Mouse (Mus musculus): Measurements from ENCODE around the gene Vasn. TPM values are rescaled to one million over a fixed set of nuclear protein-coding genes. Genes with fewer than 3 reads are reported as not detected.

Vasn gene
- polyA plus RNA-seq, 1 experiment = 72.1 TPM

GRCm38 (mm10) chr16:4640267-4641005 lies 695 bp downstream of the Vasn start:
- peak overlapping the region; percentile 81 for H3K4me3 ChIP-seq (ENCODE audit: insufficient read depth, low read length)
- peaks cover 16% of the 10 kb centered on the region for H3K4me1 ChIP-seq (ENCODE audit: control insufficient read depth, insufficient read depth, low read length)
- TF ChIP-seq CTCF (IDR thresholded peaks at IDR 0.05; ENCODE audit: borderline replicate concordance, insufficient read depth, low read length) (no peak), POLR2A (IDR thresholded peaks at IDR 0.05; ENCODE audit: low read depth, low read length) (peak; percentile 68)
- peak overlapping the region; percentile 94 for H3K27ac ChIP-seq (ENCODE audit: insufficient read depth, low read length)

- peaks cover 21% of the 10 kb centered on the region for H3K4me1 ChIP-seq (ENCODE audit: control insufficient read depth, insufficient read depth, low read length)
- peak overlapping the region; percentile 94 for H3K27ac ChIP-seq (ENCODE audit: insufficient read depth, low read length)
- TF ChIP-seq POLR2A (IDR thresholded peaks at IDR 0.05; ENCODE audit: low read depth, low read length) (peak; percentile 56; the same call in 1 of the 2 replicates), CTCF (IDR thresholded peaks at IDR 0.05; ENCODE audit: borderline replicate concordance, insufficient read depth, low read length) (no peak)
- H3K4me3 ChIP-seq (ENCODE audit: insufficient read depth, low read length) = peak overlapping the region; percentile 81
Observed at GRCm38 (mm10) chr16:4641119-4641838, 1.5 kb downstream of the Vasn start.

- Histone ChIP-seq H3K4me3 (ENCODE audit: insufficient read depth, low read length) (peak overlapping the region; percentile 81; the same call in 1 of the 2 replicates), H3K4me1 (ENCODE audit: control insufficient read depth, insufficient read depth, low read length) (peaks cover 27% of the 10 kb centered on the region), H3K27ac (ENCODE audit: insufficient read depth, low read length) (peak overlapping the region; percentile 98)
- TF ChIP-seq POLR2A (IDR thresholded peaks at IDR 0.05; ENCODE audit: low read depth, low read length) (no peak; the same call in 1 of the 2 replicates), CTCF (IDR thresholded peaks at IDR 0.05; ENCODE audit: borderline replicate concordance, insufficient read depth, low read length) (peak; percentile 16; the same call in 1 of the 2 replicates)
Observed at GRCm38 (mm10) chr16:4642190-4642589, 2.4 kb downstream of the Vasn start.

GRCm38 (mm10) chr16:4642937-4643336 lies 3.2 kb downstream of the Vasn start:
- H3K4me3 ChIP-seq (ENCODE audit: insufficient read depth, low read length) = peak overlapping the region; percentile 31
- no peak for TF ChIP-seq CTCF (IDR thresholded peaks at IDR 0.05; ENCODE audit: borderline replicate concordance, insufficient read depth, low read length)
- TF ChIP-seq POLR2A (IDR thresholded peaks at IDR 0.05; ENCODE audit: low read depth, low read length) = peak; percentile 46
- peaks cover 32% of the 10 kb centered on the region for H3K4me1 ChIP-seq (ENCODE audit: control insufficient read depth, insufficient read depth, low read length)

GRCm38 (mm10) chr16:4643670-4644419 lies 4.1 kb downstream of the Vasn start:
- TF ChIP-seq CTCF (IDR thresholded peaks at IDR 0.05; ENCODE audit: borderline replicate concordance, insufficient read depth, low read length) (no peak), POLR2A (IDR thresholded peaks at IDR 0.05; ENCODE audit: low read depth, low read length) (peak; percentile 11; the same call in 1 of the 2 replicates)
- Histone ChIP-seq H3K4me1 (ENCODE audit: control insufficient read depth, insufficient read depth, low read length) (peaks cover 34% of the 10 kb centered on the region), H3K27ac (ENCODE audit: insufficient read depth, low read length) (peak overlapping the region; percentile 98), H3K4me3 (ENCODE audit: insufficient read depth, low read length) (no peak overlapping the region)

More at GRCm38 (mm10) chr16:4642937-4643336, 3.2 kb downstream of the Vasn start:
- peak overlapping the region; percentile 98 for H3K27ac ChIP-seq (ENCODE audit: insufficient read depth, low read length)

- no peak overlapping the region for H3K4me3 ChIP-seq (ENCODE audit: insufficient read depth, low read length)
- peaks cover 37% of the 10 kb centered on the region for H3K4me1 ChIP-seq (ENCODE audit: control insufficient read depth, insufficient read depth, low read length)
- H3K27ac ChIP-seq (ENCODE audit: insufficient read depth, low read length) = peak overlapping the region; percentile 83; the same call in 1 of the 2 replicates
- TF ChIP-seq POLR2A (IDR thresholded peaks at IDR 0.05; ENCODE audit: low read depth, low read length) (no peak), CTCF (IDR thresholded peaks at IDR 0.05; ENCODE audit: borderline replicate concordance, insufficient read depth, low read length) (no peak)
Observed at GRCm38 (mm10) chr16:4645867-4646266, 6.1 kb downstream of the Vasn start.

- Histone ChIP-seq H3K4me3 (ENCODE audit: insufficient read depth, low read length) (no peak overlapping the region), H3K27ac (ENCODE audit: insufficient read depth, low read length) (peak overlapping the region; percentile 83), H3K4me1 (ENCODE audit: control insufficient read depth, insufficient read depth, low read length) (peaks cover 44% of the 10 kb centered on the region)
- TF ChIP-seq POLR2A (IDR thresholded peaks at IDR 0.05; ENCODE audit: low read depth, low read length) (no peak), CTCF (IDR thresholded peaks at IDR 0.05; ENCODE audit: borderline replicate concordance, insufficient read depth, low read length) (no peak)
Observed at GRCm38 (mm10) chr16:4646831-4647230, 7.1 kb downstream of the Vasn start.

GRCm38 (mm10) chr16:4647651-4648141 lies 8.0 kb downstream of the Vasn start:
- Histone ChIP-seq H3K4me3 (ENCODE audit: insufficient read depth, low read length) (no peak overlapping the region), H3K4me1 (ENCODE audit: control insufficient read depth, insufficient read depth, low read length) (peaks cover 52% of the 10 kb centered on the region), H3K27ac (ENCODE audit: insufficient read depth, low read length) (peak overlapping the region; percentile 83)
- TF ChIP-seq POLR2A (IDR thresholded peaks at IDR 0.05; ENCODE audit: low read depth, low read length) (no peak), CTCF (IDR thresholded peaks at IDR 0.05; ENCODE audit: borderline replicate concordance, insufficient read depth, low read length) (no peak)

- Histone ChIP-seq H3K4me3 (ENCODE audit: insufficient read depth, low read length) (no peak overlapping the region), H3K4me1 (ENCODE audit: control insufficient read depth, insufficient read depth, low read length) (peaks cover 52% of the 10 kb centered on the region), H3K27ac (ENCODE audit: insufficient read depth, low read length) (peak overlapping the region; percentile 83)
- TF ChIP-seq POLR2A (IDR thresholded peaks at IDR 0.05; ENCODE audit: low read depth, low read length) = no peak
- TF ChIP-seq CTCF (IDR thresholded peaks at IDR 0.05; ENCODE audit: borderline replicate concordance, insufficient read depth, low read length) = no peak
Observed at GRCm38 (mm10) chr16:4648416-4649023, 8.8 kb downstream of the Vasn start.
